Mouse (Mus musculus) forebrain, embryonic 16.5 days (tissue): ENCODE measurements around the gene Olfr1276. TPM values are rescaled to one million over a fixed set of nuclear protein-coding genes. Genes with fewer than 3 reads are reported as not detected.

Source experiments
- ATAC-seq: fragments of 200-750 bp; cut with Nextera tagmentation; 2 replicates; pipeline ENCODE4 v1.8.0; 2017; ENCODE audit warnings: mild to moderate bottlenecking, moderate library complexity
- H3K27ac ChIP-seq: fragments of 300-500 bp; sonication (generic); 2 replicates; pipeline ENCODE4 v1.5.1; 2014; ENCODE audit warnings: low read length, control low read depth
- H3K27me3 ChIP-seq: fragments of 300-500 bp; sonication (generic); replicated peaks from 2 replicates; pipeline ENCODE4 v1.6.1; 2014; ENCODE audit warnings: low read length; ENCODE audit not compliant: control insufficient read depth, insufficient read depth
- H3K36me3 ChIP-seq: fragments of 300-500 bp; sonication (generic); 2 replicates; pipeline ENCODE4 v1.6.1; 2014; ENCODE audit not compliant: control insufficient read depth, insufficient read depth
- H3K4me1 ChIP-seq: fragments of 300-500 bp; sonication (generic); replicated peaks from 2 replicates; pipeline ENCODE4 v1.6.1; 2014; ENCODE audit warnings: low read length; ENCODE audit not compliant: control insufficient read depth, insufficient read depth
- H3K4me2 ChIP-seq: fragments of 300-500 bp; sonication (generic); 2 replicates; pipeline ENCODE4 v1.6.1; 2014; ENCODE audit warnings: mild to moderate bottlenecking, low read length, control low read depth
- H3K4me3 ChIP-seq: fragments of 300-500 bp; sonication (generic); replicated peaks from 2 replicates; pipeline ENCODE4 v1.5.1; 2014; ENCODE audit warnings: mild to moderate bottlenecking, low read length, control low read depth
- H3K9ac ChIP-seq: fragments of 300-500 bp; sonication (generic); replicated peaks from 2 replicates; pipeline ENCODE4 v1.6.1; 2014; ENCODE audit warnings: low read depth, low read length, control low read depth
- H3K9me3 ChIP-seq: fragments of 300-500 bp; sonication (generic); 2 replicates; pipeline ENCODE4 v1.6.1; 2016; ENCODE audit warnings: low read length; ENCODE audit not compliant: control insufficient read depth
- WGBS: fragments of 180-500 bp; shearing (Covaris S2); extraction: QIAGEN DNeasy Blood & Tissue Kit; methylation state at CpG from one replicate; pipeline ENCODE4 v1.1.7; 2014; 5-methylcytosine and 5-hydroxymethylcytosine counted together
- polyA plus RNA-seq: library from polyadenylated mRNA; unstranded; fragments of >200 nt; fragmentation: Nextera tagmentation; extraction: Ambion mirVana; gene quantifications from 2 replicates; pipeline ENCODE4 v1.2.1, GENCODE M21; 2015

Olfr1276 gene
- not detected in 2 replicates for polyA plus RNA-seq

- Histone ChIP-seq H3K9me3 (no peaks in the 10 kb centered on the region), H3K9ac (no peak within 1 kb of the TSS), H3K27ac (no peak within 1 kb of the TSS), H3K4me1 (no peaks in the 10 kb centered on the region), H3K36me3 (no peaks in the 10 kb centered on the region), H3K27me3 (no peaks in the 10 kb centered on the region), H3K4me3 (no peak within 1 kb of the TSS), H3K4me2 (no peak within 1 kb of the TSS)
- ATAC-seq, result no peak
Observed at GRCm38 (mm10) chr2:111254216-111254615, at the start of gene Olfr1276. Gene Olfr1276 (plus strand): TSS chr2:111254516.

- Histone ChIP-seq H3K4me3 (no peak within 1 kb of the TSS), H3K9ac (no peak within 1 kb of the TSS), H3K36me3 (no peaks in the 10 kb centered on the region), H3K4me2 (no peak within 1 kb of the TSS), H3K27ac (no peak within 1 kb of the TSS), H3K27me3 (no peaks in the 10 kb centered on the region), H3K9me3 (no peaks in the 10 kb centered on the region), H3K4me1 (no peaks in the 10 kb centered on the region)
- ATAC-seq, result no peak
- WGBS, result 88% methylated on average over 6 of the region's 6 CpGs
Observed at GRCm38 (mm10) chr2:111229502-111229901, 24.8 kb upstream of the Olfr1276 start, which contains the start of gene 4930430A15Rik. Gene 4930430A15Rik (minus strand): TSS chr2:111229602.

GRCm38 (mm10) chr2:111235186-111235585 is 19.1 kb upstream of the Olfr1276 start, which contains the start of gene Olfr1275:
Gene Olfr1275 (minus strand): TSS chr2:111235286.
- Histone ChIP-seq H3K9me3 (no peaks in the 10 kb centered on the region), H3K4me1 (no peaks in the 10 kb centered on the region), H3K36me3 (no peaks in the 10 kb centered on the region), H3K27me3 (no peaks in the 10 kb centered on the region), H3K4me3 (no peak within 1 kb of the TSS), H3K4me2 (no peak within 1 kb of the TSS), H3K9ac (no peak within 1 kb of the TSS), H3K27ac (no peak within 1 kb of the TSS)
- ATAC-seq, result no peak
- 65% methylated on average over 1 of the region's 1 CpGs for WGBS

DNA sequence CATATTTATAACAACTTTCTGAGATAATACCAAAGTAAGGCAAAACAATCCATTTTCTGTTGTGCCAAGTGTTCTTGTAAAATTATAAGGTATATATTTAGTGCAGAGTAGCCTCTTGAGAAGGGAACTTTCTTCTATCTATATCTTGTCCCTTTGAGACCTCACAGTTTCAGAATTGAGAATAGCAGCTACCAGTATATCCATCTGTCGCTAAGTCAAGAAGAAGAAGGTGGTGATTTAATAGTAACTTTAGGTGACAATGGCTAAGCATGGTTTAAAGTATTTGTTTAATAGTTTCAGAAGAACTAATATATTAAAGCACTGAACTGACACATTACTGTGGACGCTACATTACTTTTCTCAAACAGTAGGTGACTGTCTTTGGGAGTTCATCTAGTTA is 19.7 kb downstream of the Olfr1276 start, which contains the start of gene Olfr1277:
TSS of gene Olfr1277 (minus strand) at position 101 of the 400 bp plus-strand sequence.
- no peak within 1 kb of the TSS for H3K9ac ChIP-seq
- 71% methylated on average over 2 of the region's 2 CpGs for WGBS
- H3K4me3 ChIP-seq, result no peak within 1 kb of the TSS
- no peak within 1 kb of the TSS for H3K27ac ChIP-seq
- no peak within 1 kb of the TSS for H3K4me2 ChIP-seq
- no peaks in the 10 kb centered on the region for H3K9me3 ChIP-seq
- H3K4me1 ChIP-seq, result no peaks in the 10 kb centered on the region
- H3K36me3 ChIP-seq, result no peaks in the 10 kb centered on the region
- no peaks in the 10 kb centered on the region for H3K27me3 ChIP-seq
- ATAC-seq, result no peak

DNA sequence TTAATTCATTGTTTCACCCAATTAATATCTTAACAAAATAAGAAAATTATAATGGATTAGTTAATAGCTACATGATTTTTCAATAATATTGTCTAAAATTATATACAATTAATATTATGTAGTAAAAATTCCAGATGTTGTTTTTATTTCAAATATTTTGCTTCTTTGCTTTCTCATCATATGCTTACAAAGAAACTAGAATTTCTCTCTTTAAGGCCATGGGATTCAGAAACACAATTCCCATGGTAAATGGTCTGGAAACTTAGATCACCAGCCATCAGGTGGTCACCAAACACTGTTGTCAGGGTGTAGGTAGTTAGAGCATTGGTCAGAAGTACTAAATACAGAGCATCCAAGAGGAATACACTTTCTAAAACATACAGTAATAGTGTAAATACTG is 35.5 kb downstream of the Olfr1276 start, which contains the start of gene Olfr1278:
TSS of gene Olfr1278 (plus strand) at position 301 of the 400 bp plus-strand sequence.
- H3K4me2 ChIP-seq, result no peak within 1 kb of the TSS
- H3K4me1 ChIP-seq, result no peaks in the 10 kb centered on the region
- H3K9me3 ChIP-seq, result no peaks in the 10 kb centered on the region
- no peak within 1 kb of the TSS for H3K27ac ChIP-seq
- H3K36me3 ChIP-seq, result no peaks in the 10 kb centered on the region
- no peak for ATAC-seq
- no peak within 1 kb of the TSS for H3K9ac ChIP-seq
- H3K27me3 ChIP-seq, result no peaks in the 10 kb centered on the region
- H3K4me3 ChIP-seq, result no peak within 1 kb of the TSS

DNA sequence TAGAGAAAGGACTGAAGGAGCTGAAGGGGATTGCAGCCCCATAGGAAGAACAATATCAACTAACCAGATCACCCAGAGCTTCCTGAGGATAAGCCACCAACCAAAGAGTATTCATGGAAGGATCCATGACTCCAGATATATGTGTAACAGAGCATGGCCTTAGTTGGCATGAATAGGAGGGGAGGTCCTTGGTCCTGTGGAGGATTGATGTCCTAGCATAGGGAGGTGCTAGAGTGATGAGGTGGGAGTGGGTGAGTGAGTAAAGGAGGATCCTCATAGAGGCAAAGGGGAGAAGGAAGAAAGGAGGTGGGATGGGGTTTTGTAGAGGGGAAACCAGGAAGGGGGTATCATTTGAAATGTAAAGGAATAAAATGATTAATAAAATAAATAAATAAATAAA is 44.2 kb downstream of the Olfr1276 start:
- H3K4me2 ChIP-seq, result no peak overlapping the region
- H3K4me1 ChIP-seq, result no peaks in the 10 kb centered on the region
- H3K9ac ChIP-seq, result no peak overlapping the region
- H3K9me3 ChIP-seq, result no peaks in the 10 kb centered on the region
- H3K27me3 ChIP-seq, result no peaks in the 10 kb centered on the region
- no peak overlapping the region for H3K4me3 ChIP-seq
- no peaks in the 10 kb centered on the region for H3K36me3 ChIP-seq
- no peak overlapping the region for H3K27ac ChIP-seq
- no peak for ATAC-seq

- H3K9ac ChIP-seq, result no peak within 1 kb of the TSS
- no peaks in the 10 kb centered on the region for H3K36me3 ChIP-seq
- H3K4me3 ChIP-seq, result no peak within 1 kb of the TSS
- no peak for ATAC-seq
- no peaks in the 10 kb centered on the region for H3K4me1 ChIP-seq
- no peak within 1 kb of the TSS for H3K4me2 ChIP-seq
- no peak within 1 kb of the TSS for H3K27ac ChIP-seq
- H3K27me3 ChIP-seq, result no peaks in the 10 kb centered on the region
- H3K9me3 ChIP-seq, result no peaks in the 10 kb centered on the region
Observed at GRCm38 (mm10) chr2:111300374-111300773, 46.1 kb downstream of the Olfr1276 start, which contains the start of gene Olfr1279. Gene Olfr1279 (plus strand): TSS chr2:111300635.

Other genes starting within 250 kb of the Olfr1276 start
- not detected in 2 replicates for gene Gm13941, start 148.5 kb upstream of the Olfr1276 start, polyA plus RNA-seq
- not detected in 2 replicates for gene Gm15130, start 101.6 kb upstream of the Olfr1276 start, polyA plus RNA-seq
- gene 4930430A15Rik, start 24.9 kb upstream of the Olfr1276 start, polyA plus RNA-seq, result not detected in 2 replicates
- not detected in 2 replicates for gene Olfr1275, start 19.2 kb upstream of the Olfr1276 start, polyA plus RNA-seq
- gene Olfr1277, start 19.6 kb downstream of the Olfr1276 start, polyA plus RNA-seq, result not detected in 2 replicates
- gene Olfr1278, start 35.6 kb downstream of the Olfr1276 start, polyA plus RNA-seq, result not detected in 2 replicates
- gene Olfr1279, start 46.1 kb downstream of the Olfr1276 start, polyA plus RNA-seq, result not detected in 2 replicates
- not detected in 2 replicates for gene Olfr1280, start 59.5 kb downstream of the Olfr1276 start, polyA plus RNA-seq
- gene Olfr1281, start 72.0 kb downstream of the Olfr1276 start, polyA plus RNA-seq, result not detected in 2 replicates
- gene Olfr1282, start 81.6 kb downstream of the Olfr1276 start, polyA plus RNA-seq, result not detected in 2 replicates
- gene Olfr1283, start 112.3 kb downstream of the Olfr1276 start, polyA plus RNA-seq, result not detected in 2 replicates
- gene Olfr1284, start 121.0 kb downstream of the Olfr1276 start, polyA plus RNA-seq, result not detected in 2 replicates
- gene Olfr1286, start 168.6 kb downstream of the Olfr1276 start, polyA plus RNA-seq, result not detected in 2 replicates
- not detected in 2 replicates for gene Olfr1287, start 194.6 kb downstream of the Olfr1276 start, polyA plus RNA-seq
- gene Olfr1288, start 219.6 kb downstream of the Olfr1276 start, polyA plus RNA-seq, result not detected in 2 replicates
- gene Olfr1289, start 226.3 kb downstream of the Olfr1276 start, polyA plus RNA-seq, result not detected in 2 replicates
- not detected in 2 replicates for gene Olfr1290, start 239.3 kb downstream of the Olfr1276 start, polyA plus RNA-seq
- gene Olfr1291-ps1, start 242.7 kb downstream of the Olfr1276 start, polyA plus RNA-seq, result not detected in 2 replicates